Mouse (Mus musculus) ES-E14 (cell line): ENCODE measurements at regions not wholly inside any gene's neighbourhood (a gene's known extent, or its start where the extent isn't known, plus 50 kb on each side); places are given as distances from the start of the nearest gene placed in this dataset.
"Not testable (repeated sequence)": the region's sequence is repeated elsewhere in the genome, so short reads cannot be mapped to it uniquely, and the experiment has no call there.

Source experiments
- DNase-seq: peaks from one replicate; pipeline ENCODE4 v3.0.0-alpha.2; 2013; ENCODE audit warnings: low read depth, low spot score
- H3K27ac ChIP-seq: 2 replicates; pipeline ENCODE4 v1.5.1; 2012; ENCODE audit warnings: low read depth, mild to moderate bottlenecking, low read length, moderate library complexity, mixed read lengths; ENCODE audit not compliant: poor library complexity, insufficient read depth, severe bottlenecking
- H3K36me3 ChIP-seq: 2 replicates; pipeline ENCODE4 v1.6.1; 2012; ENCODE audit warnings: mild to moderate bottlenecking, low read length, moderate library complexity, mixed read lengths; ENCODE audit not compliant: control insufficient read depth, poor library complexity, insufficient read depth, severe bottlenecking
- H3K4me1 ChIP-seq, 2 experiments: fragments of 150-350 bp in 1 of 2; sonication (generic) in 1 of 2; 2 replicates each; pipeline ENCODE4 v1.6.1; 2012; ENCODE audit warnings: low read length in 2 of 2, mild to moderate bottlenecking in 1 of 2, mixed read lengths in 1 of 2; ENCODE audit not compliant: control insufficient read depth in 2 of 2, insufficient read depth in 2 of 2, poor library complexity in 1 of 2
- H3K4me3 ChIP-seq, 2 experiments: fragments of 150-350 bp in 1 of 2; sonication (generic) in 1 of 2; 2 replicates each; pipeline ENCODE4 v1.5.1; 2012; ENCODE audit warnings: low read length in 2 of 2, low read depth in 1 of 2, mild to moderate bottlenecking in 1 of 2, mixed read lengths in 1 of 2; ENCODE audit not compliant: insufficient read depth in 1 of 2, poor library complexity in 1 of 2, severe bottlenecking in 1 of 2
- H3K9ac ChIP-seq: 2 replicates; pipeline ENCODE4 v1.6.1; 2012; ENCODE audit warnings: low read depth, mild to moderate bottlenecking, low read length, mixed read lengths; ENCODE audit not compliant: poor library complexity, insufficient read depth, severe bottlenecking
- H3K9me3 ChIP-seq: fragments of 150-350 bp; sonication (generic); 2 replicates; pipeline ENCODE4 v1.6.1; 2012; ENCODE audit warnings: low read depth, mild to moderate bottlenecking, low read length; ENCODE audit not compliant: control insufficient read depth, insufficient read depth
- CHD2 ChIP-seq: IDR thresholded peaks from 2 replicates; pipeline ENCODE4 v1.6.1; 2014; ENCODE audit warnings: mild to moderate bottlenecking, low read depth, low read length, inconsistent platforms
- HCFC1 ChIP-seq: IDR thresholded peaks from 2 replicates; pipeline ENCODE4 v1.6.1; 2012; ENCODE audit warnings: low read length, inconsistent platforms, borderline replicate concordance; ENCODE audit not compliant: insufficient read depth
- MAFK ChIP-seq: IDR thresholded peaks from 2 replicates; pipeline ENCODE4 v1.6.1; 2014; ENCODE audit warnings: mild to moderate bottlenecking, low read depth, low read length, inconsistent platforms; ENCODE audit not compliant: insufficient read depth
- ZC3H11A ChIP-seq: IDR thresholded peaks from 2 replicates; pipeline ENCODE4 v1.6.1; 2012; ENCODE audit warnings: low read depth, mild to moderate bottlenecking, inconsistent platforms, low read length, borderline replicate concordance
- ZNF384 ChIP-seq: IDR thresholded peaks from 2 replicates; pipeline ENCODE4 v1.6.1; 2012; ENCODE audit warnings: low read depth, low read length, inconsistent platforms
- in situ Hi-C, 2 experiments: fragments of 600-800 bp; cut with MboI; formaldehyde crosslinking; loops; one replicate each; pipeline ENCODE4 v1.15.1; 2025; ENCODE audit warnings: low sequenced_read_pairs in 2 of 2, inconsistent platforms in 1 of 2; ENCODE audit not compliant: unreplicated experiment in 2 of 2

DNA sequence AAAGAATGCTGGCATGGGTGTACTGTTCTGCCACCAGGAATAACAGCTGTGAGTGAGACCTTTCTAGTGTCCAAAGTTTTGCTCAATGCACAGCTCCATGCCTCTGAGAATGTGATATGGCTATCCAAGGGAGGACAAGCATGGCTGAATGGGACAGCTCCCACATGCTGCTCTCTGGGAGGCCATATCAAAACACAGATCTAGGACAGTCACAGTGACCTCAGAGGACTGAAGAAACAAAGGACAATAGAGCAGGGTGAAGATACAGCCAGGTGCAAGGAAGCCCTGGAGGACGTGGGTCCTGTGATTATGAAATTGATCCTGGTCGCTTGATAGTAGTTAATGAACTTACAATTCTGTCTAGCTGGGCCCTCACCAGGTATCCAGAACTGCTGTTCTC lies 79.7 kb upstream of the Pwp1 start:
- DNase-seq, H3K27ac ChIP-seq, H3K4me1 ChIP-seq, H3K4me3 ChIP-seq, in situ Hi-C loops, H3K36me3 ChIP-seq, H3K9me3 ChIP-seq, H3K9ac ChIP-seq: not testable (repeated sequence)

DNA sequence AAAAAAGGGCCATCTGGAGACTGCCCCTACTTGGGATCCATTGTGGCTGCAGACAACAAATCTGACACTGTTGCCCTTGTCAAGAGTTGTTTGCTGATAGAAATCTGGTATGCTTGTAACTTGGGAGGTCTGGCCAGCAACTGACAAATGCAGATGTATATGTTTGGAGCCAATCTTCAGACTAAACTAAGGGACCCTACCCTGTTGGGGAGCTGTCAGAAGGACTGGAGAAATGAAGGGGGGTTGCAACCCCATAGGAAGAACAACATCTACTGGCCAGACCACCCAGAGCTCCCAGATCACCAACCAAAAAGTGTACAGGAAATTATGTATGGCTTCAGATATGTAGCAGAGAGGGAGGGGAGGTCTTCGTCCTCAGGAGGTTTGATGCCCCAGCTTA lies 54.3 kb upstream of the Pwp1 start:
- Histone ChIP-seq H3K4me3 (no peak overlapping the region), H3K27ac (no peak overlapping the region), H3K9me3 (no peaks in the 10 kb centered on the region), H3K4me1 (no peaks in the 10 kb centered on the region), H3K36me3 (no peaks in the 10 kb centered on the region), H3K9ac (no peak overlapping the region)
- TF ChIP-seq ZNF384, result no peak
- TF ChIP-seq MAFK, result no peak
- TF ChIP-seq ZC3H11A, result no peak
- TF ChIP-seq CHD2, result no peak
- TF ChIP-seq HCFC1, result no peak
- no peak for DNase-seq
- in situ Hi-C loops, result no loop called here
